Mouse (Mus musculus): ENCODE measurements at regions not wholly inside any gene's neighbourhood (a gene's known extent, or its start where the extent isn't known, plus 50 kb on each side); places are given as distances from the start of the nearest gene placed in this dataset.
"Not testable (repeated sequence)": the region's sequence is repeated elsewhere in the genome, so short reads cannot be mapped to it uniquely, and the experiment has no call there.

DNA sequence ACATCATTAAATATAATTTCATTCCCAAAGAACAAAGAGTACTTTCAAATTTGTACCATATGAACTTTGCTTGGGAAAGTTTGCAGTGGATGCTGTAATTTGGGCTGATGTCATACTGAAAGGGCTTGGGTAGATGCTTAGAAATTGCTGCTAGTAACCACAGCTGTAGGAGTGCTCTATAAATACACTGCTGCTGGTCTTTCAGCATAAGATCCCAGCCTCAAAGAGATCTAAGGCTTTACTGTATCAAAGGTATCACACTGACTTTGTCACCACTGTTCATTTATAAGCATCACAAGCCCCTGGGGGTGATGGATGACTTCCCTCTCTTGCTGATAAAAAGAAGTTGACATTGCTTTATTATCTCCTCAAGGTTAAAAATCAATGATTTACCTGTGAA is 497.2 kb downstream of the Pla2g4a start:
- ChIA-PET POLR2A (no interaction called here), CTCF (no interaction called here)

DNA sequence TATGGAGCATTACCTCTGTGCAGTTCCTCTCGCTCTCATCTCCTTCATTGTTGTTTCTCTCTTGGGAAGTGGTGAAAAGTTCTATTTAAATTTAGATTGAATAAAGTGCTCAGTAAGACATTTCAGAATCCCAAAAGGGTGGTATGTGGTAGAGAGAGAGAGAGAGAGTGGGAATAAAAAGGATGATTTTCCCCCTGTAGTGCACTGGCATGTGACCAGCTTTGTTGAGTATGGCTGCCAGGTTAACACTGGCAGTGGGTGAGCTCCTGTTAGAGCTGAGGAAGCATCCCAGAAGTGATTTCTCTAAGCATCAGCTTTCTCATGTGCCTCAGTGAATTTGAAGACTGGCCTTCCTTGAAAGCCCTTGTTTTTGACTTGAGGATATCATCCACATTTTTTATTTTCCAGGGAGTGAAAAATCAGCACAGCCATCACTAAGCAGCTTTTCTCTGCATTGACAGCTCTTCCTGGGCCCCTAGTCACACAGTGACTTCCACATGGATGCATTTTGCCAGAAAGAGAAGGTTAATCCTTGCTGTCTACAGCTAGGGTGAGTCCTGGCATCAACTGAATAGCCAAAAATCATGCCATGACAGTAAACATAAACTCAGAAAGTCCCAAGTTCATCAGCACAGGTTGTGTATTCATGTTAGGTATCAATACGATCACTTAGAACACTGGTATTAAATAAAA is 511.1 kb downstream of the Pla2g4a start:
- ChIA-PET POLR2A (no interaction called here), CTCF (no interaction called here)

DNA sequence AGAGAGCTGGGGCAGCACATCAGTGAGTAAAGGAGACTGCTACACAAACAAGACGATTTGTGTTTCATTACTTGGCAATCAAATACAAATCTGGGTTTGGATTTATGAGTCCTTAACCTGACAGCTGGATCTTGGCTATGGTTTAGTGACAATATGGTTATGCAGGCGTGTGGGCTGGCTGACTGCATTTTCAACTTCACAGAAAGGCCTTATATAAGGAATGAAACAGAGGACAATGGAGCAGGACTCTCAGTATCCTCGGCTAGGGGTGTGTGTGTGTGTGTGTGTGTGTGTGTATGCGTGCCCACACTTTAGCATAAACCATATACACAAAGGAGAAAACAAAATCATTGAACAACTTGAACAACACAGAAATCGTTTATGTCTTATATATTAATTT is 512.6 kb downstream of the Pla2g4a start:
- CTCF ChIA-PET: no interaction called here
- POLR2A ChIA-PET: no interaction called here

DNA sequence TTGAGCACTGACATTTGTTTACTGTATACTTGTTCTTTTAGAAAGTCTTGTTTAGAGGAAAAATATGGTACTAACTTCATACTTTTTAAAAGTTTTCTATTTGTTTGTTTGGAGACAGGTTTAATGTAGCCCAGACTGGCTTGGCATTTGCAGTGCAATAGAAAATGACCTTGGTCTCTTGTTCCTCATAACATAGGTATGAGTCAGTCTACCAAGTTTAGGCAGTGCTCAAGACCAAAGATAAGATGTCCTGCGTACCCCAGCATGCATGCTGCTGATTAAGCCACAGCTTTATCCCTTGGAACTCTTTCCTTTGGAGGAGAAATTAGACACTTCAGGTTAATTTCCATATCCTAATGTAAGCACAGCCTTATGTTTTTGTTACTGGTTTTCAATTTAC is 550.1 kb downstream of the Pla2g4a start:
- ChIA-PET CTCF (no interaction called here), POLR2A (no interaction called here)

DNA sequence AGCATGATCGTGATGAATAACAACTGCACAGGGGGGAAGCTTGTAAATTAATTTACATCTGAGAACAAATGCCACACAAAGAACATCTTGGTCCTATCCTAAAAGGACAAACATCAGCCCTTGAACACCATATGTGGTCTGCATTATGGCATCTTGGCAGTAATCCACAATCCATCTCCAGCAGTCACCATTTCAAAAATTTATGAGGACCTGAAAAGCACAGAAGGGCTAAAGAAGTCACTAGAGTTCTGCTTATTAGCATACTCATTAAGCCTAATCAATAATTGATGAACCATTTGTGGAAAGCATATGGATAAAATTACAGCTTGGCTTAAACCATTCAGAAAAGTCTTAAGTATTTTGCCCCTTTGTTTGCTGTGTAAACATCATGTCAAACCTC is 555.7 kb downstream of the Pla2g4a start:
- CTCF ChIA-PET: no interaction called here
- POLR2A ChIA-PET: no interaction called here

DNA sequence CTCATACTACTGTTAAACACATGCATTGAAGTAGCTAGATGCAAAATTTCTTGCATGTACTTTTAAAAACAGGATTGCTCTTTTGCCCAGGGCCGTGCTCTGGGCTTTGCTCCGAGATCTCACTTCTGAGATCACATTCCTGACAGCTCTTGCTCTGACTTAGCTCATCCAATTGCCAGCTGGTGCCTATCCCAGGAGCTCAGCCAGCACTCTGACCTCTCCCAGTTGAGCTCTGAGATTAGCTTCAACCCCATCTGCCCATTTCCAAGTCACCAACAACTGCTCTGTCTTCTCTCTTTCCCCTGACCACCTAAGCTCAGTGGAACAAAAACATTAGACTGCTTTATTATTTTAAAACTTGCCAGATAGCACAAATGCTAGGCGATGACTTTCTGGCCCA is 572.4 kb downstream of the Pla2g4a start:
- POLR2A ChIA-PET: no interaction called here
- CTCF ChIA-PET: no interaction called here

DNA sequence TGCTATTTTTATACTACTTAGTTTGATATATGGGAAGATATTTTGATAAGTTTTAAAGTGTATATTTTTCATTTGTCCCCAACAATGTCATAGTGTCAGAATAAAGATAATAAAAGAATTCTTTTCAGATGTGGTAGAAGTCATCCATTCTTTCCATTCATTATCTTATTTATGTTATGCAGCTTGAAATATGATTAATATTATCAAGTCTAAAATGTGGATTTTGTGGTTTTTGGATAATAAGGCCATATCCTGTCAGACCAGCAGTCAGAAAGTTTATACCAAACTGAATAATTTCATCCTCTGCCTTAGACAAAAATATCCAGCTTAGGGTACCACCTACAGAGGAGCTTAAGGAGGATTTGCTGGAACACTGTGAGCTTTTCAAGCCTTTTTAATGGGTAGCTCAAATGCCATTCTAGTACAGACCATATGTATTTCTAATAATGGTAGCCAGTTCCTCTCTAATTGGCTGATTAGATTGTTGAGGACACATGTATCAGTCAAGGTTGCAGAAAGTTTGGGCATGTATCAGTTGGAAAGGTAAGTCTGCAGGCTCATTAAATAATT is 609.7 kb downstream of the Pla2g4a start:
- POLR2A ChIA-PET: no interaction called here
- CTCF ChIA-PET: no interaction called here

DNA sequence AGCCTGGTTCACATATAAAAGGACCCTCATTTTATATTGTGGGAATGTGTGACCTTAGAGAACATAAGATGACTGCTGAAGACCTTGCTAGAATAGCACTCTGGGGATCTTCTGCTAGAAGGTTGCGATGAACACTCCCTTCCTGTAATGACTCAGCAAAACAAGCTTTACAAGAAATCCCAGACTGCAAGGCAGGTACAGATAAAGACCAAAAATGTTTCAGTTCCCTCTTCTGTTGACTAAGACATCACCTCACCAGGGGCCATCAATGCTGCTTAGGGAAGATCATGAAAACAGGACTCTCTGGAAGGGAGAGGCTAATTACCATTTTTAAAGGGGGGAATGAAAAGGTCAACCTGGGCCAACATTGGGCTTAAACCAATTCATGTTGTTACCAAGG is 613.7 kb downstream of the Pla2g4a start:
- ChIA-PET CTCF (no interaction called here), POLR2A (no interaction called here)

DNA sequence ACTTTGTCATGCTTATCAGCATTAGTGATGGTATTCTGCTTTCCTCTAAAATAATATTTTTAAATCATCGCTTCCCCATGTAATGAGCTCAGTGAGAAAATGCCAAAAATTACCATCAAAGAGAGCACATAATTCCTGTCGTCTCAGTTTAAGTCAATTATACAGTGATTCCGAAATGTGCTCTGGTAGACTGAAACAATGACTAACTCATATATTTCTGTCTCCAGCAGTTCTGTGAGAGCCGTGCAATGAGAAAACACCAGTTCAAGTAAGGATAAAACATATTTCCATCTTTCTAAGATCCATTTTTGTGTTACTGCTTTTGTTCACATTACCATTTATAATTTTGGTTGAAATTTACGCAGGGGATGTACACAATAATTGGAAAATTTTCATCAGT is 622.9 kb downstream of the Pla2g4a start:
- ChIA-PET CTCF (no interaction called here), POLR2A (no interaction called here)

DNA sequence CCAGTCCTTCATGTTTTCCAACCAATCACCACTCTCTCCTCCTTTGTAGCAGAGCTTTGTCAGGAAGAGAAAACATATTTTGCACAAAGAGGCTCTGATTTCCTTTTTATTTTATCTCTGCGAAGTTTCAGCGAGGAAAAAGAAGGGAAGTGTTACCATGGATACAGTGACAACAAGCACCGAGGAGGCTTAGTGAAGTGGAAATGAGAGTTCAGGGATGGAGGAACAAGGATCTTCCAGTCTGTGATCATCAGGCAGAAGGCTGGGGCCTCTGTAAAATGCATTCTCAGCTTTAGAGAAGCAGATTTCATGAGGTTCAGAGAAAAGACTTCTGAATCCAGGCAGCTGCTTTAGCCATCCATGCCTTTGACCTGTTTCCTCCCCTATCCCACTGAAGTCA is 628.9 kb downstream of the Pla2g4a start:
- ChIA-PET CTCF (no interaction called here), POLR2A (no interaction called here)

DNA sequence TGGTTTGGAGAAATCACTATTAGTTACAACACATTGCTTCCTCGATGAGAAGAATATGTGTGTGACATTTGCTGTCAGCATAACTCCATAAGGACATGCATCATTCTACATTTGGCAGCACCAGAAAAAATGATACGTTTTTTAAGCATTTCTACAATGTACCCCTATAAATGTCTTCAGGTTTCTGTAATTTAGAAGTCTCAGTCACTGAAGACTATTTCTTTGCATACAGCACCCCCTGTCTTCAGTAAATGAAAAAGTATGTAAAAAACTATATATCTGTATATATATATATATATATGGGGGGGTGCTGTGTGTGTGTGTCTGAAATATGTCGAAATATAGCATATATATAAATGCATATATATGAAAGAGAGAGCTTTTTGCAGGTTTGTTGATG is 633.9 kb downstream of the Pla2g4a start:
- CTCF ChIA-PET: no interaction called here
- POLR2A ChIA-PET: no interaction called here

DNA sequence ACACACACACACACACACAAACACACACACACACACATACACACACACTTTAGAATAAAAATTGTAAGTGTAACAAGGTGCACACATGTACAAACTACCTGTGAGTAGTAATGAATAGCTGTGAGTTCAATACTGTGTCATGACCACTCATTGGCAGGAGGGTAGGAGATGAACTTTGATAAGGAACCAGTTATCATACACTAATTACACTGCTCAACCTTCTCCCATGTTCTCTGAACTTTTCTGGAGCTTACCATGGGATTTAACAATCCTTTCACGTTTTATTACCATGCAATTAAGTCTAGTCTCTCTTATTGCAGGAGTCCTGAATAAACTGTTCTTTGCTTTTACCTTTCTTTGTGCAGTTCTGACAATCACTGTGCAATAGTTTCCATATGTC is 638.0 kb downstream of the Pla2g4a start:
- POLR2A ChIA-PET: no interaction called here
- CTCF ChIA-PET: no interaction called here

DNA sequence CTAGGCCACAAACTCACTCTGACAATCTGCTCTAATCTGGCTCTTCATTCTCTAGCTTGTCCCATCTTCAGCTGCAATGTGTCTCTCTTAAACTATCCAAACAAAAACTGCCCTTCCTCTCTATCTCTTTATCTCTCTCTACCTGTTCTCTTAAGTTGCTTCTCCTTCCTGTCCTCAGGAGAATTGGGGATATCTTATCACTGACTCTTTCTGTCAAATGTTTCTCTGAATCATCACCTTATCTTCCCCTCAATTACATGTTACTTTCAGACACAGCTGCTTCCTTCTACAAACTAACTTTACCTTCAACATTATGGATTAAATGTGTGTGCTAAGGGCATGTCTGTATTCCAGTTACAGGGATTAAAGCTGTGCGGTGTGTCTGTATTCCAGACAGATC is 671.4 kb downstream of the Pla2g4a start:
- POLR2A ChIA-PET: no interaction called here
- CTCF ChIA-PET: no interaction called here

DNA sequence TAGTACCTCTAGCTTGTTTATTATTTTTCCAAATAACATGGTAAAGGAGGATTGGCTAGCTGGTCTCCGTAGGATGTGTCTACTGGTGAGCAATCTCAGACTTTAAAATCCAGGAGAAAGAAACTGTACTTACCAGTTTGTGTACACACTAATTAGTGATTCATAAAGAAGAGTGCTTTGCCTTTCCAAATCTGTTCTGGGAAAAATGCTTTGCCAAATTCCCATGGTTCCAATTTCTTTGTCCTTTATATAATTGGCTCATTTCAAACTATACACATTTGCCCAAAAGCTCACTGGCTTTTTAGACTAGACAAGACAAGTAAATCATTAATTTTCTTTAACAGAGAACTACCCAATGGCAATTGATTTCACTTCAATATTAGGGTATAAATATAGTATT is 686.2 kb downstream of the Pla2g4a start:
- ChIA-PET CTCF (no interaction called here), POLR2A (no interaction called here)

DNA sequence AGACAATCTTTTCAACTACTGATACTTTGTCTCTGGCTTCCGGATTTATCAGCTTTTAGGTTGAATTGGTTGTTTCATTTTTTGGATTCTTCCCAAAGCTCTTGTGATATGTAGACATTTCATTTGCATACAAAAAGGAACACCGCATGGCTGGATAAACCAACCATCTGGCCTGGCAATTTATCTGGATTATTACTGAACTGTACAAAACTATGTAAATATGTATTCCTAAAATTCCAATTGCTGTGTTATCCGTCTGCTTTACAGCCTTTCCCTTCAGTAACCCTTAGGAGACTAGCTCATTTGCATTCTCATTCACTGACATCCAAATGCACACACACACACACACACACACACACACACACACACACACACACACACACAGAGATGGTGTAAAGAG is 704.2 kb downstream of the Pla2g4a start:
- ChIA-PET POLR2A (no interaction called here), CTCF (interaction anchor here in 1 of 4 experiments (0.5 kb wide), 1 partner anchor 78 kb away, joined by 3 read pairs; no protein-coding TSS in a partner anchor)

DNA sequence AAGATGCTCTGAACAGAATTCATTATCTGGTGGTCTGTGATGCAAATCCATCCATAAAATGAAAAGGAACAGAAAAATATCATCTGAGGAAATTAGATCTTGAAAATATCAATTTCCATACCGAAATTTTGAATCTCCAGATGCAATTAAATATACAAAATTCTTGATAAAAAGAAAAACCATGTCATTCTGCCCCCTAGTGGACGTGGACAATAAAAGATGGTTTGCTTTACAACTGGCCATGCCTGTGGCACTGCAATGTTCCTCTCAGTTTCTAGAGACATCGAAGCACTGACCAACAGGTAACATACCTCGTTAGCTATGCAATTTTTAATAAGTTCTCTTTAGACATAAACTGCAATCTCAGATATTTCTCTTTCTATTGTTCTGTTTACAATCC is 706.9 kb downstream of the Pla2g4a start:
- ChIA-PET CTCF (no interaction called here), POLR2A (no interaction called here)

DNA sequence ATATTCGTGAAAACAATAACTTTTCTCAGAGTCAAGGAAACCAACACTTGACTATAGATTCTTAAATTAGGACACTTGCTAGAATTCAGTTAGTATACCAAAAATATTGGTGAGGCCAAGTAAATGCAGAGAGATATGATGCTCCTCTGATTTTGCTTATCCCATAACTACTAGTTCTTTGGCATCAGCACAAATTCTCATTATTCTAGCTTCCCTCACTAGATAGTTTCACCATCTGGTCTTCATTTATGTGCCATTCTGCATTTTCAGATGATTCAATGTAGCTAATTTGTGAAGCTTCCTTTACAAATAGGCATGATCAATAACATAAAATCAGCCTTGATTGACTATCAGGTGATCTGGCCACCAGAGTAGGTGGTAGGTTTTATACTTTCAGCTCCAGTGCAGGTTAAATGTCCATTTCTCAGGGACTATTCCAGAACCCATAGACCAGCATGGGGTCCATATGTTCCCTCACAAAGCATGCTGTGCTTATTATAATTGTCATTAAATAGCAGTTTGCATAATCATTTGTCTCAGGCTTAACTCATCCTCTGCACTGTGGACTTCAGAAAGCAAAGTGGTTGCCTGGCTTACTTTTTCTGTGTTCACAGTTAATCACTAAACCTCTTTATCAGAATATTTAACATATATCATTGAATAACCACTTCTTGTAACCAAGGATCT is 722.6 kb downstream of the Pla2g4a start:
- ChIA-PET CTCF (no interaction called here), POLR2A (no interaction called here)

DNA sequence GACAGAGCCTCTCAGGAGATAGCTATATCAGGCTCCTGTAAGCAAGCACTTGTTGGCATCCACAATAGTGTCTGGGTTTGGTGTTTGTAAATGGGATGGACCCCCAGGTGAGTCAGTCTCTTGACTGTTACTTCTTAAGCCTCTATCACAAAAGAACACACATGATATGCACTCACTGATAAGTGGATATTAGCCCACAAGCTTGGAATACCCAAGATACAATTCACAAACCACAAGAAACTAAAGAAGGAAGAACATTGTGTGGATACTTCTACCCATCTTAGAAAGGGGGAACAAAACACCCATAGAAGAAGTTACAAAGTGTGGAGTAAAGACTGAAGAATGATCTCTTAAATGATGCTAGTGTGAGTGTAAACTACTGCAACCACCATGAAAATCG is 733.9 kb downstream of the Pla2g4a start:
- POLR2A ChIA-PET: not testable (repeated sequence)

DNA sequence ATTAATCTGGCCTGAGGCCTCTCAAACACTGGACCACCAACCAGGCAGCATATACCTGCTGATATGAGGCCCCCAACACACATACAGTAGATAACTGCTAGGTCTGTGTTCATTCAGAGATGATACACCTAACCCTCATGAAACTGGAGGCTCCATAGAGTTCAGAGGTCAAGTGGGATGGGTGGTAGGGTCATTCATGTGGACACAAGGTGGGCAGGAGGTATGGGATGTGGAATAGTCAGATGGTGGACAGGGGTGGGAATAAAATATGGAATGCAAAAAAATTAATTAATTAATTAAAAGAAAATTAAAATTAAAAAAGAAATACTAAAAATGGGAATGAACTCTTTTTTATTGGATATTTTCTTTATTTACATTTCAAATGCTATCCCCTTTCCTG is 734.7 kb downstream of the Pla2g4a start:
- ChIA-PET CTCF (interaction anchor here in 2 of 4 experiments (0.6 kb wide), 2 partner anchors 10 to 1253 kb away, joined by 3 to 5 read pairs; no protein-coding TSS in a partner anchor), POLR2A (interaction anchor here in 1 of 4 experiments (0.6 kb wide), 1 partner anchor 46 kb away, joined by 3 read pairs; no protein-coding TSS in a partner anchor)

More for the DNA sequence above, 733.9 kb downstream of the Pla2g4a start:
- CTCF ChIA-PET: not testable (repeated sequence)

DNA sequence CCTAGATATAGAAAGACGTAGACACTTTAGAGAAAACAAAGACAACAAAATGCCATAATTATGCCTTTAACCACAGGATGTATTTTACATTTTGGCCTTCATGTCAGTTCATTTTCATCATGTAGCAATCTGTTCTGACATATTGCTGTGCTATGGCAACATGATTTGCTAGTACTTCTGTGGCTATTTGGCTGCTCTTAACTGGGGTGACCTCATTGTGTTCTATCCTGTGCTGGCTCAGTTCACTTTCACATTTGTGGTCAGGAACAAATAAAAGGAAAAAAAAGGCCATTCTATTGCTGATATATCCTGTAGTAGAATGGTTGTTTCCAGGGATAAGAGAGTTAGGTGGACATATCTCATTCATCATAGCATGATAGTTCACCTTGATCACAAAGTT is 758.5 kb downstream of the Pla2g4a start:
- ChIA-PET POLR2A (no interaction called here), CTCF (no interaction called here)

DNA sequence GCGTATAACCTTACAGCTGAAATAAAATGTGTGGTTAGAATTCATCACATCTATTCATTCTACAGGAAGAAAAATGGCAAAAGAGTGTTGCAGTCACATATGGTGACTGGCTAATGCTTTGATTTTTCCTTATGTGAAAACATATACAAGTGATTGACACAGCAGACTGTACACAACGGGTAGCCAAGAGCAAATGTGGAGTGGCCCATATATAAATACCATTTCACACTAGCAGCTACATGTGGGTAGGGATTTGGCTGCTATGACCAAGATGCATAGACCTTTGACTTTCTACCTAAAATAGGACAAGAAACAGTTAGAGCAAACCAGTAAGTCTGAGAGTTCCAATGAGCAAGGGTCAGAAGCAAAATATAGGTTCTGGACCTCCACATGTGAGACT is 761.8 kb downstream of the Pla2g4a start:
- POLR2A ChIA-PET: no interaction called here
- CTCF ChIA-PET: no interaction called here

DNA sequence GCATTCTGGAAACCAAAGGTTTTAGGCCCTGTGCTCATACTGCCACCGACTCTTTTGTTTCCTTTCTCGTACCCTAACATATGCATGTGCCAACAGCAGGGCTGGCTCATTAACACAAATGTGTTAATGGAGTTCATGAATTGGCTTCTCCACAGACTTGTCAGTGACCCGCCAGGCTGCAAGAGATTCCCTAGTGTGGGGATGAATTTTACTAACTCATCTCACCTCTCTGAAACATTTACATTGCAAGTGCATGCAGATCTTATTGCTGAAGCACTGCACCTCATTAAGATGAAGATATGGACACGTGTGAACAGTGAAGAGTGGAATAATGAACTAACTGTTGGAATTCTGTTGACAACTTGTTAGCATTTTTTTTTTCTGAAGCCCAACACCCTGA is 762.2 kb downstream of the Pla2g4a start:
- CTCF ChIA-PET: no interaction called here
- POLR2A ChIA-PET: no interaction called here

Measured in embryonic stem cell, embryonic (primary cell).